Mouse (Mus musculus) liver, embryonic 11.5 days (tissue): Measurements from ENCODE around the gene Eif5a2. TPM values are rescaled to one million over a fixed set of nuclear protein-coding genes. Genes with fewer than 3 reads are reported as not detected.

Experiments
- ATAC-seq: fragments of 200-750 bp; cut with Nextera tagmentation; replicated peaks from 2 replicates; pipeline ENCODE4 v1.8.0; 2017; ENCODE audit warnings: moderate number of reproducible peaks, mild to moderate bottlenecking, moderate TSS enrichment, moderate library complexity; ENCODE audit not compliant: low FRiP score
- DNase-seq: peaks from one replicate; pipeline ENCODE4 v3.0.0-alpha.2; 2017; ENCODE audit warnings: low spot score
- H3K27ac ChIP-seq: fragments of 300-500 bp; sonication (generic); 2 replicates; pipeline ENCODE4 v1.5.1; 2014; ENCODE audit warnings: mild to moderate bottlenecking, low read depth, low read length, control low read depth
- H3K27me3 ChIP-seq: fragments of 300-500 bp; sonication (generic); replicated peaks from 2 replicates; pipeline ENCODE4 v1.6.1; 2014; ENCODE audit warnings: low read length, mixed read lengths; ENCODE audit not compliant: control insufficient read depth, insufficient read depth
- H3K36me3 ChIP-seq: fragments of 300-500 bp; sonication (generic); 2 replicates; pipeline ENCODE4 v1.6.1; 2014; ENCODE audit warnings: mild to moderate bottlenecking, low read length, moderate library complexity, mixed read lengths; ENCODE audit not compliant: control insufficient read depth, insufficient read depth
- H3K4me1 ChIP-seq: fragments of 300-500 bp; sonication (generic); replicated peaks from 2 replicates; pipeline ENCODE4 v1.6.1; 2014; ENCODE audit warnings: low read length, mixed read lengths; ENCODE audit not compliant: control insufficient read depth, insufficient read depth
- H3K4me2 ChIP-seq: fragments of 300-500 bp; sonication (generic); 2 replicates; pipeline ENCODE4 v1.6.1; 2014; ENCODE audit warnings: mild to moderate bottlenecking, control low read depth, moderate library complexity
- H3K4me3 ChIP-seq: fragments of 300-500 bp; sonication (generic); 2 replicates; pipeline ENCODE4 v1.5.1; 2014; ENCODE audit warnings: low read depth, low read length, control low read depth
- H3K9ac ChIP-seq: fragments of 300-500 bp; sonication (generic); 2 replicates; pipeline ENCODE4 v1.6.1; 2014; ENCODE audit warnings: low read depth, low read length, control low read depth
- H3K9me3 ChIP-seq: fragments of 300-500 bp; sonication (generic); 2 replicates; pipeline ENCODE4 v1.6.1; 2016; ENCODE audit warnings: low read length, inconsistent platforms, mixed read lengths; ENCODE audit not compliant: control insufficient read depth
- WGBS: fragments of 180-500 bp; shearing (Covaris S2); extraction: QIAGEN DNeasy Blood & Tissue Kit; methylation state at CpG from one replicate; pipeline ENCODE4 v1.1.7; 2014; 5-methylcytosine and 5-hydroxymethylcytosine counted together
- polyA plus RNA-seq: library from polyadenylated mRNA; unstranded; fragments of >200 nt; fragmentation: Nextera tagmentation; extraction: Ambion mirVana; gene quantifications from 2 replicates; pipeline ENCODE4 v1.2.1, GENCODE M21; 2014

Eif5a2 gene
- polyA plus RNA-seq, 1 experiment from 2014 or later, result 9.5 TPM

DNA sequence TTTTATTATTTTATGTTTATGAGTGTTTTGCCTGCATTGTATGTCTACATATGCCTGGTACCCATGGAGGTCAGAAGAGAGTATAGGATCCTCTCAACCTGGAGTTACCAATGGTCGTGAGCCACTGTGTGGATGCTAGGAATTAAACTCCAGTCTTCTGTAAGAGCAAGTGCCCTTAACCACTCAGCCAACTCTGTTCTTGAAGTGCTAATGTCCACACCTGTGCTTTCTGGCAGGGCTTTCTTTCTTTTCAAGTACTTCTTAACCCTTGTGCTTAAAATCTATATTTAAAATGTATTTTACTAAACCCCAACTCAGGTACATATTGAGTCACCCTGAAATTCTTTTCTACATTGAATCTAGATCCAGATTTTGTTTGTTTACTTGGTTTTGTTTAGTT lies 45.2 kb downstream of the Eif5a2 start:
- DNase-seq (no peak), ATAC-seq (no peak)
- Histone ChIP-seq H3K4me2 (no peak overlapping the region), H3K27me3 (no peaks in the 10 kb centered on the region), H3K9ac (no peak overlapping the region), H3K9me3 (no peaks in the 10 kb centered on the region), H3K4me1 (no peaks in the 10 kb centered on the region), H3K36me3 (no peaks in the 10 kb centered on the region), H3K27ac (no peak overlapping the region), H3K4me3 (no peak overlapping the region)
- WGBS, result 90% methylated on average over 1 of the region's 1 CpGs

DNA sequence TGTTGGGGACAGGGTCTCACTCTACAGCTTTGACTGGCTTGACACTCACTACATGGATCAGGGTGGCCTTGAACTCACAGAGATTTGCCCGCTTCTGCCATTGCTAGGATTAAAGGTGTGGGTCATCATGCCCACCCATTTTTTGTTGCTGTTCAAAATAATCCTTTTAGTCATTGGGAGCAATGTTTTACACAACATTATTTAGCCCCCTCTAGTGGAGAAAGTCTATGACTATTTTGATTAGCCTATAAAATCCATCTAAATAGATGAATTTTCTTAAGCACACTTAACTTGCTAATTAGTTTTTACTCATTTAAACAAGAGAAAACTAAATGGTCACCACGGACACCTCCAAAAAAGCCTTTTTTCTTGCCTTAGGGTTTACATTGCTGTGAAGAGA lies 46.5 kb downstream of the Eif5a2 start:
- no peak overlapping the region for H3K4me3 ChIP-seq
- ATAC-seq (no peak), DNase-seq (no peak)
- no peak overlapping the region for H3K9ac ChIP-seq
- no peak overlapping the region for H3K4me2 ChIP-seq
- no peaks in the 10 kb centered on the region for H3K4me1 ChIP-seq
- H3K27ac ChIP-seq, result no peak overlapping the region
- H3K36me3 ChIP-seq, result no peaks in the 10 kb centered on the region
- 81% methylated on average over 2 of the region's 2 CpGs for WGBS
- no peaks in the 10 kb centered on the region for H3K9me3 ChIP-seq
- no peaks in the 10 kb centered on the region for H3K27me3 ChIP-seq

DNA sequence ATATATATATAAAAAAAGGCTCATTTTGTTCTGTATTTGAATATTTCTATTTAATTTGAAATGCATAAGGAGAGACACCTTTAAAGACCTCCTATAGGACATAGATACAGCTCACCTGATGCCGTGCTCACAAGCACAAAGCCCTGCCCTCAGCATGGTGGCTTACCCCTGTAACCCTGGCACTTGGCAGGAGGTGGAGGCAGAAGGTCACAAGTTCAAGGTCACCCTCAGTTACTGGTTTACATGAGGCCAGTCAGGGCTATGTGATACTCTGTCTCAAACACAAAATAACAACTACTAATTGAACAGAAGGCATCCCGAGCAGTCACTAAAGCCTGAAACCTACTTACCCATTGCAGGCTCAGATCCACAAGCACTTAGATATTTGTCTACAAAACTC lies 48.4 kb downstream of the Eif5a2 start:
- H3K27me3 ChIP-seq, result no peaks in the 10 kb centered on the region
- H3K27ac ChIP-seq, result no peak overlapping the region
- H3K4me2 ChIP-seq, result no peak overlapping the region
- WGBS, result 86% methylated on average over 2 of the region's 2 CpGs
- no peaks in the 10 kb centered on the region for H3K4me1 ChIP-seq
- no peaks in the 10 kb centered on the region for H3K9me3 ChIP-seq
- H3K36me3 ChIP-seq, result no peaks in the 10 kb centered on the region
- no peak overlapping the region for H3K9ac ChIP-seq
- no peak for DNase-seq
- no peak for ATAC-seq
- no peak overlapping the region for H3K4me3 ChIP-seq

DNA sequence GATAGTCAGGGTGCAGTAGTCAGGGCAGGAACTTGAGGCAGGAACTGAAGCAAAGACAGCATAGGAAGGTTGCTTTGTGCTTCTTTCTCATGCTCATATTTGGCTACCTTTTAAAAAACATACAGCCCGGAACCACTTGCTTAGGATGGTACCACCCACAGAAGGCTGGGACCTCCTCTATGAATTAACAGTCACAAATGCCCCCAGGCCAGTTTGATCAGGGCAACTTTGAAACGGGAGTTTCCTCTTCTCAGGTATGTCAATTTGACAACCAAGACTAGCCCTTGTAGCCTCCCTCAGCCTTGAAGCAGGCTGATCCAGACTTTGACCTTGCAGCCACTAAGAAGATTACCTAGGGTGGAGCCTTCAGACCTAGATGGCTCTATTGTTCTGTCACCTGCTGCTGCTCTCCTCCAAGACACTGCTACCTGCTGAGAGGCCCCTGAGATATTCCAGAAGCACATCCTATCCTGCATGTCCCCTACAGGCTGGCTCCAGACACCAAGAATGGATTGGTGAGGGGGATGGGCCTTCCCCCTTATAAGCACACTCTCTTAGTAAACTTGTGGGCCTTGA lies 55.8 kb downstream of the Eif5a2 start:
- Histone ChIP-seq H3K27ac (no peak overlapping the region), H3K27me3 (no peaks in the 10 kb centered on the region), H3K4me2 (no peak overlapping the region), H3K36me3 (no peaks in the 10 kb centered on the region), H3K4me1 (no peaks in the 10 kb centered on the region), H3K9me3 (no peaks in the 10 kb centered on the region), H3K9ac (no peak overlapping the region), H3K4me3 (no peak overlapping the region)
- WGBS, result 74% methylated on average over 2 of the region's 2 CpGs
- ATAC-seq (no peak), DNase-seq (no peak)

DNA sequence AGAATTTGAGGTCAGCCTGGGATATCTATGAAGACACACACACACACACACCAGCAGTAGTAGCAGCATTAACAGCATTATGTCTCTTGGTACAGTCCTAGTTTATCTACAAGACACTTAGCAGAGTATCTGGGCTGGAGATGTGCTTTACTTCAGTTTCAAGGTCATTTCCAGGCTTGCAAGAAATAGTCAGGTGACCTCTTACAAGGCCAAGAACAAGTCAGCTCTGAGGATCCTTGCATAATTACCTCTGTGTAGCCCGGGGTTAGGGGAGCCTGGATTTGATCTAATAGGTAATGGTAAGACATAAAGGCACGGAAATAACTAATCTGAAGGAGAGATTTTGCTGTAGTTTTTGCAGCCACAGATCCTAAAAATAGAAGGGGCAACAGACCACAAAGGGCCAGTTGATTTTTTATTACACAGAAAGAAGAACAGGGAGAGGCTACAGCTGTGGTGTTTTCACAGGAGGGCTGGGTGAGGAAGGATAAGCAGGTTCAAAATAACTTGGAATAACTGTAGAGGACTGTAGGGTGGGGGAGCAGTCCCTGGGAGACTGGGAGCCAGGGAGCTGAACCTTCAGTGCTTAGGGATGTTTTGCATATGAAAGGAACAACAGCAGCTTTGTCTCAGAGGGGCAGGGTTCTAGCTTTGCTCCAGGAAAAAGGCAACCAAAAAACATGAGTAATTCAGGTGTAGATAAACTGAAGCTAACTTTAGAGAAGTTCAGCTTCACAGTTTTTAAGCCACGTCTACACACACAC lies 61.0 kb downstream of the Eif5a2 start:
- 43% methylated on average over 3 of the region's 3 CpGs for WGBS
- Histone ChIP-seq H3K36me3 (no peaks in the 10 kb centered on the region), H3K27ac (no peak overlapping the region), H3K9ac (no peak overlapping the region), H3K4me3 (no peak overlapping the region), H3K9me3 (no peaks in the 10 kb centered on the region), H3K4me2 (no peak overlapping the region), H3K4me1 (no peaks in the 10 kb centered on the region), H3K27me3 (no peaks in the 10 kb centered on the region)
- ATAC-seq, result no peak
- no peak for DNase-seq

DNA sequence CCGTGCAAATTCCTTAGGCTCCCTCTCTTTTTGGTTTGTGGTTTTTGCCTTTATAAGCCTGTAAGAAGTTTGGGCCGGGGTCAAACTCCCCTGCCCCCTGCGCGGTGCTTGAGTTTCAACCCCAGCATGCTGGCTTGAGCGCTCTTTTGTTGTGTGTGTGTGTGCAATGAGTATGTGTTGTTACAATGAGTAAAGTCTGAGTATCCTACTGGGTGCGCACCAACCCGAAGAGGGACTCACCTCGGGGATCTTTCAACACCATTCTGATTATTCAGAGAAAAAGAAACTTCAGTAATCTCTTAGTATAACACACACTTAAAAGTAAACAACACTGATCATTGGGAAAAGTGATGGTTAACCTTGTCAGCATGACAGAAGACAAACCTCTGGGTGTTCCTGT lies 62.2 kb downstream of the Eif5a2 start:
- no peak for DNase-seq
- no peaks in the 10 kb centered on the region for H3K36me3 ChIP-seq
- no peak overlapping the region for H3K4me2 ChIP-seq
- no peaks in the 10 kb centered on the region for H3K27me3 ChIP-seq
- ATAC-seq, result no peak
- H3K4me1 ChIP-seq, result no peaks in the 10 kb centered on the region
- H3K9ac ChIP-seq, result no peak overlapping the region
- no peaks in the 10 kb centered on the region for H3K9me3 ChIP-seq
- WGBS, result 68% methylated on average over 8 of the region's 8 CpGs
- no peak overlapping the region for H3K4me3 ChIP-seq
- H3K27ac ChIP-seq, result no peak overlapping the region

DNA sequence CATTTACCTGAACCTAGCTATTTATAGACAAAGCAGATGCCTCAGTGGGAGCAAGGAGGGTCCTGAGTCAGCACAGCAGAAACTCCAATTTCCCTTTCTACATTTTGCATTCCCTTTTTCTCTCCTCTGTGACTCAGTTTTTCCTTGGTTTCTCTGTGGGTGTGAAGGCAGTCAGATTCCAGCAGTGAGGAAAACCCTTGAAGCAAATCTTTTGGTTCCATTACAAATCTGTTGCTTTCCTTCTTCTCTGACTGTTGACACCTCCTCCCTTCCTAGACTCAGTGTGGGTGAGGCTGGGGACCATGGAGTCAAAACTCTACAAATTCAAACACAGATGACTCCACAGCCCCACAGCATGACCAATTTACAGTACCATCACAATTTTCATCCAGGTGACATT lies 66.0 kb downstream of the Eif5a2 start:
- Histone ChIP-seq H3K27ac (no peak overlapping the region), H3K4me3 (no peak overlapping the region), H3K9ac (no peak overlapping the region), H3K9me3 (no peaks in the 10 kb centered on the region), H3K27me3 (no peaks in the 10 kb centered on the region), H3K36me3 (no peaks in the 10 kb centered on the region), H3K4me2 (no peak overlapping the region), H3K4me1 (no peaks in the 10 kb centered on the region)
- ATAC-seq (no peak), DNase-seq (no peak)

Other genes with a start within 250 kb of the Eif5a2 start
- 15.4 and 19.5 TPM in 2 replicates for gene Slc2a2, start 83.4 kb upstream of the Eif5a2 start, polyA plus RNA-seq
- 555 and 586 TPM in 2 replicates for gene Rpl22l1, start 24.2 kb downstream of the Eif5a2 start, polyA plus RNA-seq
- gene Gm1527, start 111.3 kb downstream of the Eif5a2 start, polyA plus RNA-seq, result not detected in 2 replicates